Comparison of ENCODE assay signal across 10 mouse cellular contexts in genomic region chr14:40968051-40968450, GRCm38 (mm10). TPM values are rescaled to one million over a fixed set of nuclear protein-coding genes. Genes with fewer than 3 reads are reported as not detected.
DNase-seq lines count a peak whose midpoint lies in the region; ATAC-seq and TF ChIP-seq lines count a peak whose summit lies in the region.
"Had no signal": no experiment of that assay in that cellular context is flagged by ENCODE, and none has a peak within 500 bp of the region (broad histone marks: within the 10 kb centered on the region; RNA-seq: fewer than 3 reads in every experiment).

No protein-coding gene starts in this region.

- peak overlapping the region; percentile 91 for H3K27ac ChIP-seq in left cerebral cortex, adult 2 months
- no peak overlapping the region for H3K27ac ChIP-seq in limb, embryonic 12.5 days
- H3K27ac ChIP-seq in neural tube, embryonic 14.5 days (ENCODE audit: low read depth, low read length), result no peak overlapping the region

- H3K36me3 ChIP-seq in limb, embryonic 12.5 days, result no peaks in the 10 kb centered on the region
- no peaks in the 10 kb centered on the region for H3K36me3 ChIP-seq in neural tube, embryonic 14.5 days (ENCODE audit: control insufficient read depth, insufficient read depth, low read length)

- 68% methylated on average over 2 of the region's 2 CpGs for WGBS in limb, embryonic 12.5 days
- 96% methylated on average over 2 of the region's 2 CpGs for WGBS in neural tube, embryonic 14.5 days

- H3K9me3 ChIP-seq in limb, embryonic 12.5 days, result no peaks in the 10 kb centered on the region
- no peaks in the 10 kb centered on the region for H3K9me3 ChIP-seq in neural tube, embryonic 14.5 days (ENCODE audit: control insufficient read depth, low read length)

- H3K9ac ChIP-seq in limb, embryonic 12.5 days (replicated peaks), result no peak overlapping the region
- no peak overlapping the region; the same call in 1 of the 2 replicates for H3K9ac ChIP-seq in neural tube, embryonic 14.5 days (replicated peaks; ENCODE audit: low read depth, low read length)

- peak; percentile 38 for DNase-seq in CD4-positive, CD25-positive, alpha-beta regulatory T cell, adult 2 months (ENCODE audit: low read depth, low spot score)
- no peak for DNase-seq in left cerebral cortex, adult 2 months (ENCODE audit: extremely low spot score in 1 of 2, low spot score in 2 of 2)
- DNase-seq in left cerebral cortex, postnatal 4 days, result no peak
- no peak for DNase-seq in adrenal gland, postnatal 4 days (ENCODE audit: low spot score in 2 of 2)
- no peak for DNase-seq in urinary bladder, postnatal 25 days (ENCODE audit: low spot score)
- DNase-seq: cerebellum, postnatal 14 days; gastrocnemius, postnatal 36 days had no signal

- intact Hi-C loops in left cerebral cortex, adult 2 months (cut with DNase I), result no loop called here
- intact Hi-C loops in left cerebral cortex, postnatal 4 days (cut with DNase I), result no loop called here

- ATAC-seq in CD4-positive, CD25-positive, alpha-beta regulatory T cell, adult 4 months, result no peak
- no peak for ATAC-seq in limb, embryonic 12.5 days (ENCODE audit: insufficient number of reproducible peaks, insufficient read depth, low FRiP score, low TSS enrichment, low read depth)
- no peak for ATAC-seq in neural tube, embryonic 14.5 days (ENCODE audit: low read depth)

- H3K4me2 ChIP-seq in limb, embryonic 12.5 days, result 0 out of 2 replicates have a peak overlapping the region, but pooled peaks have one; percentile 81
- peak overlapping the region; percentile 90 for H3K4me2 ChIP-seq in neural tube, embryonic 14.5 days (ENCODE audit: low read depth, low read length)

- H3K4me1 ChIP-seq in limb, embryonic 12.5 days (replicated peaks), result peaks cover 26% of the 10 kb centered on the region
- peaks cover 13% of the 10 kb centered on the region for H3K4me1 ChIP-seq in neural tube, embryonic 14.5 days (ENCODE audit: control insufficient read depth, insufficient read depth, low read length)

- no peak for TF ChIP-seq CTCF in left cerebral cortex, adult 2 months (IDR thresholded peaks at IDR 0.05)

- no peaks in the 10 kb centered on the region for H3K27me3 ChIP-seq in limb, embryonic 12.5 days
- H3K27me3 ChIP-seq in neural tube, embryonic 14.5 days (ENCODE audit: control insufficient read depth, insufficient read depth, low read length), result no peaks in the 10 kb centered on the region

- H3K4me3 ChIP-seq in left cerebral cortex, adult 2 months, result no peak overlapping the region
- H3K4me3 ChIP-seq in limb, embryonic 12.5 days (replicated peaks), result no peak overlapping the region
- no peak overlapping the region for H3K4me3 ChIP-seq in neural tube, embryonic 14.5 days (ENCODE audit: low read depth, low read length)

RNA-seq across cellular contexts. Expression of gene Tspan14, which starts 1.4 kb away (rescaled TPM):
- 10 to 100 TPM; 62.4 to 88.4 TPM for polyA plus RNA-seq in CD4-positive, CD25-positive, alpha-beta regulatory T cell, adult 4 months (2017; shearing (Covaris generic))
- total RNA-seq in left cerebral cortex, adult 2 months (2021), result 10 to 100 TPM; 50.2 to 52.1 TPM
- total RNA-seq in left cerebral cortex, postnatal 4 days (2021), result 10 to 100 TPM; 81.9 to 86.2 TPM
- 68.4 and 70.1 TPM in 2 replicates for polyA plus RNA-seq in limb, embryonic 12.5 days (2016; fragmentation: Nextera tagmentation; extraction: Ambion mirVana)
- polyA plus RNA-seq in neural tube, embryonic 14.5 days (2014; fragmentation: Nextera tagmentation; extraction: Ambion mirVana), result 45.2 and 66.3 TPM in 2 replicates
- total RNA-seq in adrenal gland, postnatal 4 days (2021), result 10 to 100 TPM; 54.0 to 57.9 TPM

RNA-seq across cellular contexts. Expression of gene Fam213a, which starts 45.5 kb away (rescaled TPM):
- 10 to 100 TPM; 12.4 to 13.4 TPM for polyA plus RNA-seq in CD4-positive, CD25-positive, alpha-beta regulatory T cell, adult 4 months (2017; shearing (Covaris generic))
- 100 to 1,000 TPM; 106 to 123 TPM for total RNA-seq in left cerebral cortex, adult 2 months (2021)
- 100 to 1,000 TPM in 1 of 2 experiments, 10 to 100 TPM in 1; 88.0 to 105 TPM for total RNA-seq in left cerebral cortex, postnatal 4 days (2021)
- 35.3 and 39.4 TPM in 2 replicates for polyA plus RNA-seq in limb, embryonic 12.5 days (2016; fragmentation: Nextera tagmentation; extraction: Ambion mirVana)
- polyA plus RNA-seq in neural tube, embryonic 14.5 days (2014; fragmentation: Nextera tagmentation; extraction: Ambion mirVana), result 102 and 108 TPM in 2 replicates
- 10 to 100 TPM; 75.5 to 79.0 TPM for total RNA-seq in adrenal gland, postnatal 4 days (2021)
